Mouse (Mus musculus) lung, adult 2 months (tissue): ENCODE results near the gene Kdelr3.

Experiments
- CTCF ChIP-seq: fragments of 200-500 bp; IDR thresholded peaks from 2 replicates; pipeline ENCODE4 v1.5.1; 2011; ENCODE audit warnings: mild to moderate bottlenecking, low read length, control low read depth; ENCODE audit not compliant: insufficient read depth
- POLR2A ChIP-seq: fragments of 200-500 bp; IDR thresholded peaks from 2 replicates; pipeline ENCODE4 v1.6.1; 2011; ENCODE audit warnings: low read depth, mild to moderate bottlenecking, control low read depth, low read length, borderline replicate concordance; ENCODE audit errors: extremely low read depth

DNA sequence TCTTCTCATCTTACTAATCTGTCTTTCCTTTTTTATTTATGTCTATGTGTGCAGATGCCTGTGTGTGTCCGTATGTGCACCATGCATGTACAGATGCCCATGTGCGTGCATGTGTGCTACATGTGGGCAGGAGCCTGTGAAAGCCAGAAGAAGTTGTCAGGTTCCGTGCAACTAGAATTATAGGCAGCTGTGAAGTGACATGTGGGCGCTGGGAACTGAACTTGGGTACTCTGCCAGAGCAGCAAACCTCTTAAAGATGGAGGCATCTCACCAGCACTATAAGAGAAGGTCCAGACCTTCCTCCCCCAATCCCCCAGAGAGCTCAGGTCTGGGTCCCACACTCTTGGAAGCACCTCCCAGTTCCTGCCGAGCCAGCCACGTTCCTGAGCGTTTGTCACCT is 9.8 kb upstream of the Kdelr3 start:
- no peak for TF ChIP-seq CTCF
- no peak for TF ChIP-seq POLR2A
